Mouse (Mus musculus) limb, embryonic 15.5 days (tissue): ENCODE measurements around the gene Olfr1507. TPM values are rescaled to one million over a fixed set of nuclear protein-coding genes. Genes with fewer than 3 reads are reported as not detected.

Experiments
- ATAC-seq: fragments of 200-750 bp; cut with Nextera tagmentation; 2 replicates; pipeline ENCODE4 v1.8.0; 2017; ENCODE audit warnings: low read depth, moderate TSS enrichment; ENCODE audit not compliant: insufficient number of reproducible peaks, low FRiP score, low TSS enrichment
- H3K27ac ChIP-seq: fragments of 300-500 bp; sonication (generic); 2 replicates; pipeline ENCODE4 v1.5.1; 2015; ENCODE audit warnings: moderate library complexity, mild to moderate bottlenecking, inconsistent platforms
- H3K27me3 ChIP-seq: fragments of 300-500 bp; sonication (generic); 2 replicates; pipeline ENCODE4 v1.6.1; 2015; ENCODE audit warnings: inconsistent platforms
- H3K36me3 ChIP-seq: fragments of 300-500 bp; sonication (generic); 2 replicates; pipeline ENCODE4 v1.6.1; 2015; ENCODE audit warnings: inconsistent platforms
- H3K4me1 ChIP-seq: fragments of 300-500 bp; sonication (generic); 2 replicates; pipeline ENCODE4 v1.6.1; 2015; ENCODE audit warnings: inconsistent platforms
- H3K4me2 ChIP-seq: fragments of 300-500 bp; sonication (generic); 2 replicates; pipeline ENCODE4 v1.6.1; 2015; ENCODE audit warnings: mild to moderate bottlenecking, inconsistent platforms
- H3K4me3 ChIP-seq: fragments of 300-500 bp; sonication (generic); 2 replicates; pipeline ENCODE4 v1.5.1; 2015; ENCODE audit warnings: mild to moderate bottlenecking, inconsistent platforms
- H3K9ac ChIP-seq: fragments of 300-500 bp; sonication (generic); 2 replicates; pipeline ENCODE4 v1.6.1; 2015; ENCODE audit warnings: inconsistent platforms
- H3K9me3 ChIP-seq: fragments of 300-500 bp; sonication (generic); 2 replicates; pipeline ENCODE4 v1.6.1; 2016; ENCODE audit warnings: inconsistent platforms
- WGBS: fragments of 180-500 bp; shearing (Covaris S2); methylation state at CpG from one replicate; pipeline ENCODE4 v1.1.7; 2015; 5-methylcytosine and 5-hydroxymethylcytosine counted together
- polyA plus RNA-seq: library from polyadenylated mRNA; unstranded; fragments of >200 nt; fragmentation: Nextera tagmentation; extraction: Ambion mirVana; gene quantifications from 2 replicates; pipeline ENCODE4 v1.2.1, GENCODE M21; 2015

The Olfr1507 gene
- polyA plus RNA-seq: 0.37 TPM in 1 of 2 replicates, not detected in the other

GRCm38 (mm10) chr14:52495516-52495915, at the start of gene Olfr1507:
Gene Olfr1507 (minus strand): TSS chr14:52495749.
- Histone ChIP-seq H3K4me3 (no peak within 1 kb of the TSS), H3K36me3 (no peaks in the 10 kb centered on the region), H3K27me3 (no peaks in the 10 kb centered on the region), H3K4me2 (no peak within 1 kb of the TSS), H3K9me3 (no peaks in the 10 kb centered on the region), H3K27ac (no peak within 1 kb of the TSS), H3K4me1 (no peaks in the 10 kb centered on the region), H3K9ac (no peak within 1 kb of the TSS)
- ATAC-seq: no peak
- WGBS: 55% methylated on average over 4 of the region's 4 CpGs

DNA sequence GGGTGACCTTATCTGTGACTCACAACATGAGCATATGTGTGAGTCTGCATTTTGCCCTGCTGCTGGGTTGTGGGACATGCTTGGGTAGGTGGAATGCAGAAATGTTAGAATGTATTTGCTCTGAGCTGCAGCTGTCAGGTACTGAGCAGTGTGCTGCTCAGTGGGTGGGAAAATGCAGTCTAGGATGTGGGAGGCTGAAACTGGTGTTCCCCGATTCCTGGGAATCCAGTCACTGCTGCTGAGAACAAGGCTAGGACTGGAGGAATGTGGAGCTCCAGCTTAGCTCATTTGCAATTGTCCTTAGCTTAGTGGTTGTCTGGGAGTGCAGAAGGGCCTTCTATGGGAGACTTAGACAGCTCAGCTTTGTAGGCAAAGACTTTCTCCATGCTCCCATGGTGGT, 37.8 kb upstream of the Olfr1507 start:
- Histone ChIP-seq H3K27me3 (no peaks in the 10 kb centered on the region), H3K4me1 (no peaks in the 10 kb centered on the region), H3K27ac (no peak overlapping the region), H3K4me3 (no peak overlapping the region), H3K4me2 (no peak overlapping the region), H3K36me3 (no peaks in the 10 kb centered on the region), H3K9ac (no peak overlapping the region), H3K9me3 (0 out of 2 replicates have a peak, but pooled peaks cover 9% of the 10 kb centered on the region)
- no peak for ATAC-seq
- WGBS: 82% methylated on average over 1 of the region's 1 CpGs

DNA sequence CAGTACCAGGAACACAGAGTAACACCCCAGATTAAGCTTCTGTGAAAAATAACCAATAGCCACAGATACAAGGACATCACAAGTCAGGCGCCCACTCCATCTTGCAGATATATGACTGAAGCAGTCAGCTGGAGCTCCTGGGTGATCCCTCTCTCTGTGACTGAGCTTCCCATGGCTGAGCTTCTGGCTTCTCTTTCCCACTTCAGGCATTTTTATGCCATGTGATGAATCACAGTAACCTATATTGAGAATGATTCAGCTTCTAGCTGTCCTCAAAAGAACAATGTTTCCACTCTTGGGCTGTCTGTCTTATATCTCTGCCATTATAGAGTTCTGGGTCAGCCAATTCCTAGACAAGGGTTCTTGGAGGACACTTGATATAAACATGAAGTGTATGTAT, 29.4 kb upstream of the Olfr1507 start:
- Histone ChIP-seq H3K27me3 (no peaks in the 10 kb centered on the region), H3K4me1 (no peaks in the 10 kb centered on the region), H3K27ac (no peak overlapping the region), H3K9ac (no peak overlapping the region), H3K9me3 (no peaks in the 10 kb centered on the region), H3K4me2 (no peak overlapping the region), H3K36me3 (no peaks in the 10 kb centered on the region), H3K4me3 (no peak overlapping the region)
- 85% methylated on average over 1 of the region's 1 CpGs for WGBS
- no peak for ATAC-seq

GRCm38 (mm10) chr14:52467395-52467794, 28.2 kb downstream of the Olfr1507 start, which contains the start of gene Olfr1508:
Gene Olfr1508 (minus strand): TSS chr14:52467495.
- Histone ChIP-seq H3K4me3 (no peak within 1 kb of the TSS), H3K4me2 (no peak within 1 kb of the TSS), H3K36me3 (no peaks in the 10 kb centered on the region), H3K27me3 (no peaks in the 10 kb centered on the region), H3K9ac (no peak within 1 kb of the TSS), H3K9me3 (no peaks in the 10 kb centered on the region), H3K4me1 (no peaks in the 10 kb centered on the region), H3K27ac (no peak within 1 kb of the TSS)
- 37% methylated on average over 2 of the region's 2 CpGs for WGBS
- no peak for ATAC-seq

DNA sequence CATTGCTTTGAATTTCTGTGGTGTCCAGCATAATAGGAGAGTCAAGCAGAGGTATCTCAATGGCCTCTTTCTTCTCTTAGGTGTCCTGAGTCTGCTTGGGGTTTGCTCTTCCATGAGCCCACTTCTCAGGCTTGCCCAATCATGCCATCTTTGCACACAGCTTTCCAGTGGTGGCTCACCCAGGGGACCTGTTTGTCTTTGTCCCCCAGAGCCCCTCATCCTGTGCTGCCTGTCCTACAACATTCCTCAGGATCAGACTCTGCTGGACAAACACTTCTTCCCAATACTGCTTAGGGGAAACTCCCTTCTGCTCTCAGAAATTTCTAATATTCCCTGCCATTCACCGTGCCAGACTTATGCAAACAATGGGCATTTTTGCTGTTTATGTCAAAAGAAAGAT, 29.8 kb downstream of the Olfr1507 start:
- Histone ChIP-seq H3K36me3 (no peaks in the 10 kb centered on the region), H3K9ac (no peak overlapping the region)
- WGBS: 84% methylated on average over 1 of the region's 1 CpGs

DNA sequence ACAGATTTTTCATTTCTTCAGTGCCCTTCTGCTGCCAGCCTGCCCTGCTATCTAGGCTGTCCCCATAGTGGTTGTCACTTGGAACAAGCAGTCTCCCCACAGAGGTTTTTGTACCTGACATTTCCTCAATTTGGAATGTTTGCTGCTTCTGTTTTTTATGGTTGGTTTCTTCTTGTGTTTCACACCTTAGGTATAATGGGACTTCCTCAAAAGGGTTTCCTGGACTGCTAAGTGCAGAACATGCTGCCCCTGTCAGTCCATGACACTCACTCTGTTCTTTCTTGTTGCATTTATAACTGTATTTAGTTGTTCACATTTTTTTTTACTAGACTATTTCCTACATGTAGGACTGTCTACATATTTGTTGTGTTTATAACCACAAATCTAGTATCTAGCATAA, 33.6 kb downstream of the Olfr1507 start:
- Histone ChIP-seq H3K4me2 (no peak overlapping the region), H3K27me3 (no peaks in the 10 kb centered on the region), H3K4me3 (no peak overlapping the region), H3K27ac (no peak overlapping the region), H3K9me3 (no peaks in the 10 kb centered on the region), H3K36me3 (no peaks in the 10 kb centered on the region), H3K4me1 (no peaks in the 10 kb centered on the region), H3K9ac (no peak overlapping the region)
- no peak for ATAC-seq

More for the DNA sequence above, 29.8 kb downstream of the Olfr1507 start:
- H3K9me3 ChIP-seq: no peaks in the 10 kb centered on the region
- H3K27ac ChIP-seq: no peak overlapping the region
- no peaks in the 10 kb centered on the region for H3K4me1 ChIP-seq
- no peaks in the 10 kb centered on the region for H3K27me3 ChIP-seq
- no peak for ATAC-seq
- H3K4me3 ChIP-seq: no peak overlapping the region
- H3K4me2 ChIP-seq: no peak overlapping the region

- no peak overlapping the region for H3K9ac ChIP-seq
- no peaks in the 10 kb centered on the region for H3K9me3 ChIP-seq
- no peak for ATAC-seq
- H3K4me3 ChIP-seq: no peak overlapping the region
- no peaks in the 10 kb centered on the region for H3K27me3 ChIP-seq
- 81% methylated on average over 8 of the region's 8 CpGs for WGBS
- no peaks in the 10 kb centered on the region for H3K36me3 ChIP-seq
- H3K4me1 ChIP-seq: no peaks in the 10 kb centered on the region
- H3K27ac ChIP-seq: no peak overlapping the region
- no peak overlapping the region for H3K4me2 ChIP-seq
Observed at GRCm38 (mm10) chr14:52451138-52451537, 44.4 kb downstream of the Olfr1507 start.

DNA sequence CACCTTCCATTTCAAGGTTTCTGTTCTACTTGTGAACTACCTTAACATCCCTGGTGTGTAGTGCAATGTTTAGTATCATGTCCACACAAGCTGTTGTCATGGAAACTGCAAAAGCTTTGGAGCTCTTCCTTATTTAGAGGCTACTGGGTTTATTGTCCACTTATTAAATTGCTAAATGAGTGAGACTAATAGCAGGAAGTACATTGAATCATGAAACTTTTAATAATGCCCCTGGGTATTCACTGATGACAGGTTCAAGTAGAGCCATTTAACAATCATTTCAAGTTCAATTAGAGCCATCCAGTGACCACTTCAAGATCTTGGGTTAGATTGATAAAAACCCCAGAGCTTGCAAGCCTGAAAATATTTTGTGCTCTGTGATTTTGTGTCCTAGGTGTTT, 52.9 kb downstream of the Olfr1507 start, which contains the start of gene Olfr1509:
Gene Olfr1509, plus strand, starts transcription at position 301 of the 400 bp plus-strand sequence.
- H3K4me3 ChIP-seq: no peak within 1 kb of the TSS
- H3K4me2 ChIP-seq: no peak within 1 kb of the TSS
- no peaks in the 10 kb centered on the region for H3K36me3 ChIP-seq
- no peaks in the 10 kb centered on the region for H3K27me3 ChIP-seq
- H3K4me1 ChIP-seq: no peaks in the 10 kb centered on the region
- no peak within 1 kb of the TSS for H3K9ac ChIP-seq
- H3K9me3 ChIP-seq: no peaks in the 10 kb centered on the region
- H3K27ac ChIP-seq: no peak within 1 kb of the TSS
- no peak for ATAC-seq

Other genes starting within 250 kb of the Olfr1507 start
- gene Chd8, start 238.0 kb downstream of the Olfr1507 start, polyA plus RNA-seq: 27.5 and 31.9 TPM in 2 replicates
- gene Tox4, start 216.6 kb downstream of the Olfr1507 start, polyA plus RNA-seq: 41.8 and 45.8 TPM in 2 replicates
- gene Rab2b, start 216.2 kb downstream of the Olfr1507 start, polyA plus RNA-seq: 24.0 and 25.0 TPM in 2 replicates
- gene Mettl3, start 190.6 kb downstream of the Olfr1507 start, polyA plus RNA-seq: 36.6 and 41.6 TPM in 2 replicates
- 13.3 and 15.2 TPM in 2 replicates for gene Sall2, start 167.0 kb downstream of the Olfr1507 start, polyA plus RNA-seq
- not detected in 2 replicates for gene Olfr1513, start 139.3 kb downstream of the Olfr1507 start, polyA plus RNA-seq
- gene Olfr1512, start 116.6 kb downstream of the Olfr1507 start, polyA plus RNA-seq: not detected in 2 replicates
- not detected in 2 replicates for gene Olfr1511, start 98.4 kb downstream of the Olfr1507 start, polyA plus RNA-seq
- gene Olfr1510, start 81.4 kb downstream of the Olfr1507 start, polyA plus RNA-seq: not detected in 2 replicates
- not detected in 2 replicates for gene Olfr1509, start 52.8 kb downstream of the Olfr1507 start, polyA plus RNA-seq
- not detected in 2 replicates for gene Olfr1508, start 28.3 kb downstream of the Olfr1507 start, polyA plus RNA-seq